Mouse (Mus musculus): ENCODE data around the gene Fcgr3.

DNA sequence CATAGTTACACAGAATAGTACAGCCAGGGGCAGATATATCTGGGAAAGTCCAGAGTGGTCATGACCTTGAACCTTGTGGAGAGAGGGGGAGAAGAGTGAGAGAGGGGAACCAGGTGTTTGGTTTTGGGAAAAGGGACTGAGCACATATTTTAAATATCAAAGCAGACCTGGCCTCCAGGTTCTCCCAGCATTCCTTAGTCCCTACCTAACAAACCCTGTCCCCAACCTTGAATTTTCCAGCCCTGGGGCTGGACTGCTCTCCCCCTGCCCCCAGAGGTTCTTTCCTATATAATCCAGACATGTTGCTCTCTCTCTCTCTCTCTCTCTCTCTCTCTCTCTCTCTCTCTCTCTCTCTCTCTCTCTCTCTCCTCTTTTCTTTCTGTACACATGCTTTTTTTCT is 32.4 kb upstream of the Fcgr3 start:
- TF ChIP-seq POLR2A (IDR thresholded peaks at IDR 0.05; ENCODE audit: low read depth, low read length) (no peak), CTCF (IDR thresholded peaks at IDR 0.05; ENCODE audit: extremely low read depth, insufficient read depth, insufficient read length, insufficient replicate concordance) (no peak)
